Mouse (Mus musculus): ENCODE data around the gene Maml3. TPM values are rescaled to one million over a fixed set of nuclear protein-coding genes. Genes with fewer than 3 reads are reported as not detected.

Gene Maml3
- total RNA-seq, 4 experiments from 2014 or later: 6.2 to 15.8 (median 10.0) TPM

DNA sequence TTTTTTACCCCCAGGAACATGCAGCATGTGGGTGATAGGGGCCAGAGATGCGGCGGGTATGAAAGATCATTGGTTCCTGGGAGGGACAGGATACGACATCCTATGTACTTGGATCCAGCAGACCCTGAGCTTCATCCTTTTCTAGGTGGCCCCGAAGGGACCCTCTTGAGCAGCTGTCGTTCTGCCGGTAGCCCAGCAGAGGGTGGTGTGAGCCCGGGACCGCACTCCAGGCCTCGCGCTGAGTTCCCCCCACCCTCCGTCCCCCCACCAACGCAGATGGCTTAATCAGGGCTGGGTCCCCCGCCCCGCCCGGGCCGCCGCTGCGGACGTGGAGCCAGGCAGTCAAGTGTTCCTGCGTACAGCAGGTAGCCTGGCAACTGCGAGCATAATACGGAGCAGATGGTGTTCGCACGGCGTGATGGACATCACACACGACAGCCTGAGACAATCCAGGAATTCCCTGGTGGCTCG lies 403.6 kb downstream of the Maml3 start:
- DNase-seq: peak; percentile 56

DNA sequence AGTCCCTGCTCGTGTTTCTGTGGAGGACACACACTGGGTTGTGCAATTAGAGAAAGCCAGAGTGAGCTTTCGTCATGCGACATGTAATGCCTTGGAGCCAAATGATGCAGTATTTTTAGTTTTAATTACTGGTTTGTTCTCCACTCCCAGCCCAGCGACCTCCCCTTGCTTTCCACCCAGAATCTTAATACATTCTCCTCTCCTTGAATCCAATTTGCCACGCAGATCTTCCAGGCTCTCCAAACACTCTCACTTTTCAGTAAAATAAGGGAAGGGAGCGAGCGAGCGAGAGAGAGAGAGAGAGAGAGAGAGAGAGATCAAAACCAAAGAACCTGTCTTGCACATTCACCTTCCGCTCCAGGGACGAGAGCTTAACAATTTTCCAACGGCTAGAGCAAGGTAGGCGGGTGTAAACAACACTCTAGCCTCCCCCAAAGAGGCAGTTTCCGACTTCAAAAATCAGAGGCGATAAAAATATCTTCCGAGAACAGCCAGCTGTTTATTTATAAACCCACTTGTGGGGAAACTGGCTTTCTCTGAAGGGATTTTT lies 404.1 kb downstream of the Maml3 start:
- no peak for DNase-seq

DNA sequence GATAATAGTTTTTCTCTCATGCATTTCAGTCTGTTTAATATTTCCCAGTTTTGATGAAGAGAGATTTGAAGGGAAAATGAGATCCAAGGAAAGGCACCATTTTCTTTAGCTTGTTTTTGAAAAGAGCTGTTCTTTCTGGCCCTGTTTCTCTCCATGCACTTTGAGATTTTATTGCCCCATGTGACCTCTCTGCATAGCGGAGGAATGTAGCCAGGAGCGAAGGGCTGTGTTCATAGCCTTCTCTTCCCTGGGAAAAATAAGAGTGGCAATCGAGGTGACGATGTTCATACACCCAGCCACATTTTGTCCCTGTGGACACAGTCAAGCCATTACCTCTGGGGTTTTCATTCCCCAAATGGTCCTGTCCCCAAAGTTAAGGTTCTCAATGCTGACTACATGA lies 404.8 kb downstream of the Maml3 start:
- no peak for DNase-seq

GRCm38 (mm10) chr3:51697931-51698330 lies 406.9 kb downstream of the Maml3 start:
- DNase-seq: no peak

DNA sequence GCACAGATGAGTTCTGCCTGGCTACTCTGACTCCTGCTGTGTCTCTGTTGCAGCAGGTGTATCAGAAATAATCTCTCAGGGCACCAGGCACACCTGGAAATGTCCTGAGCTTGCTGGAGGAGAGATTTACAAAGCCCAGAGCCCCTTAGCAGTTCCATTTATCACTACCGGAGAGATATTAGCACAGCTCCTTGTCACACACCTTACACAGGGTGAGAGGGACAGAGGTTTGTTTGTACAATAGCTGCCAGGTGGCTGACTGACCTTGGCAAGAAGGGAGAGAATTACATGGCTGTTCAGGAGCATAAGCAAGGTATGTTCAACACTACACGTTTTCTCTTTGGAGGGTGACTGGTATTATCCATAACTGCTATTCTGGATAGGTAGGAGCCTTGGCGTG lies 409.2 kb downstream of the Maml3 start:
- DNase-seq: no peak

- no peak for DNase-seq
These were observed 410.3 kb downstream of the Maml3 start for GRCm38 (mm10) chr3:51694576-51694975.

DNA sequence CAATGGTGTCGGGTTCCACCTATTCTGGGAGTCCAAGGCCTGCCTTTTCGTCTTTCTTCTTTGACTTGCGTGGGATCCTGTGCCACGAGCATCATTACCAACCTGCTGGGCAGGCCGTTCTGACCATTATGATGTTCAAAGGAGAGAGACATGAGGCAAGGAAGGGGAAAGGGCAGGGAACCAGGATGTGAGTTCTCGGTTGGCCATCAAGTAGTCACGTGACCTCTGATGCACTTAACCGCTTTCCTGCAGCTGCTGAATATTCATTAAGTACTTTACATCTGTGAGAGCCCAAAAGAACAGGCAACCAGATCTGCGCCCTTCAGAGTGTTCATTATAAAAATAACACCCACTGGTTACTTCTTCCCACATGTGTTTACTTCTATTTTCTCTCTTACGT lies 411.7 kb downstream of the Maml3 start:
- no peak for DNase-seq

DNA sequence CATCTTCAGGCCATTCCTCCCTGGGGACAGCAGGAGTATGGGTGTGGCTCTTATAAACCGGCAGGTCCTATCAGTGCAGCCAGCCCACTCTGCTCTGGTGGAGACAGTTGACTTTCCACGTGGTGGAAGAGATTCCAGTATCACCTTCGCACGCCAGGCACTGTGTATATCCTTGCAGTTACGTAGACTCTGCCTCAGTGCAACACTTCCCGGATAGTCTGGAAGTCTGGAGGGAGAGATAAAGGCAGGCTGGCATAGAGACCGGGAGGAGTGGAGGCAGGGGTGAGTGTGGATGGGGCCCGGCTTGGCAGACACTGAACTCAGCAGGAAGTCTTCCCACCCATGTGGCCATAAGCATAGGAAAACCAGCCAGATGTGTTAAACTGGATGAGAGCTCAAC lies 416.2 kb downstream of the Maml3 start:
- DNase-seq: no peak

GRCm38 (mm10) chr3:51686791-51687190 lies 418.1 kb downstream of the Maml3 start:
- no peak for DNase-seq

- no peak for DNase-seq
These were observed 418.6 kb downstream of the Maml3 start for GRCm38 (mm10) chr3:51686316-51686715.

GRCm38 (mm10) chr3:51685539-51685938 lies 419.3 kb downstream of the Maml3 start:
- DNase-seq: no peak

DNA sequence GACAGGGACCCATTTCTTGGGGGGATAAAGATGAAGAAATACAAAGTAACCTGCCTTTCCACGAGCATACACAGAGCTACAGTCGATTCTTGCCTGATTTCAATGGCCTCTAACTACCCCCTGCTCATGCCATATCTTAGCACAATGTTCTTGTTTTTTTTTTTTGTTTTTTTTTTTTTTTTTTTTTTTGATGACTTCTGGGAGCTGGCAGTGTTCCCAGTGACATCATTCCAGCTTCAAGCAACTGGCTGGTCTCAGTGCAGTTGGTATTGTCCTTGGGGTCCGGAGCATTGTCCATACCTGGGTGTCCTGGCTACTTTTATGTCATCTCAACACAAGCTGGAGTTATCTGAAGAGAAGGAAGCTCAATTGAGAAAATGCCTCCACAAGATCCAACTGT lies 429.9 kb downstream of the Maml3 start:
- DNase-seq: no peak

- peak; percentile 55 for DNase-seq
These were observed 431.3 kb downstream of the Maml3 start for GRCm38 (mm10) chr3:51673408-51674086.

GRCm38 (mm10) chr3:51672631-51673030 lies 432.2 kb downstream of the Maml3 start:
- DNase-seq: no peak

- no peak for DNase-seq
These were observed 433.8 kb downstream of the Maml3 start for GRCm38 (mm10) chr3:51671071-51671469.

DNA sequence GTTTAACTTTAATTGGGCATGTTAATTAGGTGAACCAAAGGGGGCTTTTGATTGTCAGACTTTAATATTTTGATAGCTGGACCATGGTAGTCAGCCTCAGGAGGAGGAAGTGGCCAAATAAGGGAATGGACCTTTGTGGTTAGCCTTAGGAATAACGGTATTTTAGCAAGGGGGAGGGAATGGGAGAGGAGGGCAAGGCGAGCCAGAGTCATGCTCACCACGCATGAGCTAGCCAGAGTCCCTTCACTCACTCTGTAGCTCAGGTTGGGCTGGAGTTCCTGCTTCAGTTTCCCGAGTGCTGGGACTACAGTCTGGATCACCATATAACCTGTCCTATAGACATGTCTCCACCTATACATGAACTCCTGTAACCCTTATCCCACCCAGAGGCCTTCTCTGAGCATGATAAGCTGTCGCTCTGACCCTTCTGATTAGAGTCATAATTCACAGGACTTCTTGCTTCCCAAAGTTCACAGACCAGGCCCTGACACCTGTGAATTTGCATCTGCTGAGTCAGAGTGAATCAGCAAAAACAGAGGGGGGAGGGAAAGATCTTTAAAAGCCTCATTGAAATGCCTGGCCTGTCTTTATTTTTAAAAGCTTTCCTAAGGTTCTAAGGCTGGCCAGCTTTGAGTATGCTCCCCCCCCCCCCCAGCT lies 434.3 kb downstream of the Maml3 start:
- DNase-seq: peak; percentile 43

GRCm38 (mm10) chr3:51668607-51669006 lies 436.3 kb downstream of the Maml3 start:
- DNase-seq: no peak

- no peak for DNase-seq
These were observed 442.3 kb downstream of the Maml3 start for GRCm38 (mm10) chr3:51662557-51662956.

- DNase-seq: no peak
These were observed 442.9 kb downstream of the Maml3 start for GRCm38 (mm10) chr3:51661880-51662550.

- no peak for DNase-seq
These were observed 443.5 kb downstream of the Maml3 start for GRCm38 (mm10) chr3:51661376-51661775.

DNA sequence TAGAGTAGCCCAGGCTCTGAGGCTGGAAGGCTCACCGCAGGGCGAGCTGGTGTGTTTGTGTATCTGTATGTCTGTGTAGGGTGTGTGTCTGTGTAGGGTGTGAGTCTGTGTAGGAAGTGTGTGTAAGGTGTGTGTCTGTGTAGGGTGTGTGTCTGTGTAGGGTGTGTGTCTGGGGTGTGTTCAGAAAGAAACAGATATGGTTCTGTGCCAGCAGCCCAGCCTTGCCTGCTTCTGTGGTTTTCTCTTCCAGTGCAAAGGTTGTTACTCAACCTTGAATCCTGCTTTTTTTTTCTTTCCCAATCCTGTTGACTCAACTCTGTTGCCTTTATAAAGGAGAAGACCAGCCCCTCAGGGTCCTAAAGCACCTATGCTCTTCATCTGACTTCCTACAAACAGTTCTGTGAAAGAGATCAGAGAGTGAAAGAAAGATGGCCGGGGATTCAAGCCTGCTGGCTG lies 444.0 kb downstream of the Maml3 start:
- DNase-seq: peak; percentile 46

- DNase-seq: no peak
These were observed 444.8 kb downstream of the Maml3 start, which contains the start of gene Mgst2 for GRCm38 (mm10) chr3:51660060-51660459. Gene Mgst2 (plus strand): TSS chr3:51660360.

GRCm38 (mm10) chr3:51659415-51659814 lies 445.5 kb downstream of the Maml3 start:
- DNase-seq: no peak

Measured in adrenal gland, adult 8-10 months (tissue).